Mouse (Mus musculus): ENCODE results near the gene Fam102a. TPM values are rescaled to one million over a fixed set of nuclear protein-coding genes. Genes with fewer than 3 reads are reported as not detected.
"Not testable (repeated sequence)": the region's sequence is repeated elsewhere in the genome, so short reads cannot be mapped to it uniquely, and the experiment has no call there.

Fam102a gene
- 5.4 and 5.7 TPM in 2 replicates for polyA plus RNA-seq (2015; fragmentation: Nextera tagmentation; extraction: Ambion mirVana)

DNA sequence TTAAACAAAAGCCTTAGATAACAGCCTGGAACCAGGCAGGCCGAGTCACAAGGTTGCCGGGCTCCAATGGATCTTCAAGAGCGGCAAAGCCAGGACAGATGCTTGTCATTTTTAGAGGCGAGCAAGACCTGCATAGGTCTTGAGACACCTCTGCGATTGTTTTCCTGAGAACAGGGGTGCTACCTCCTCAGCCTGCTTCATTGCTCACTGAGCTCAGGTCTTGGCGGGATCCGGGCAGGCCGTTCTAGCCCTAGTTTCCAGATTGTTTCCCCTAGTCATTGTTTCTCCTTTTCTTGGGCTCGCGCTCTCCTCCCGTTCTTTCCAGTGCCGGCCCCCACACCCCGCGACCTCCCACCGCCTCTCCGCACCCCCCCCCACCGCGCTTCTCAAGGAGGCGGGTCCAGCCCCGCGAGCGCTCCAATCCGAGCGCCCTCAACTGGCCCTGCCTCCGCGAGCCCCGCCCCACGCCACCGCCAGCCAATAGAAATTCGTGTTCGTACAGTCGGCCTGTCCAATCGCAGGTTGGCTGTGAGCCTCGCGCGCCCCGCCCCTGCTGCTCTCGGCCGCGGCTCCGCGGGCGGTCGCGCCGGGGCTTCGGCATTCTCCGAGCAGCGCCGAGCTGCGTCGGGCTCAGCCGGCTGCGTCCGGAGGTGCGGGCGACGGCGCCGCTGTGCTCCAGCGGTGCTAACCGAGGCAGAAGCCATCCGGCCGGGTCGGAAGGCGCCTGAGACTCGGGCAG is at the start of gene Fam102a:
Gene Fam102a (plus strand): TSS at position 600 of the 739 bp plus-strand sequence.
- Histone ChIP-seq H3K27me3 (replicated peaks) (no peaks in the 10 kb centered on the region), H3K4me3 (peak within 1 kb of the TSS; percentile 95), H3K4me2 (peak within 1 kb of the TSS; percentile 88), H3K9me3 (no peaks in the 10 kb centered on the region), H3K4me1 (peaks cover 53% of the 10 kb centered on the region), H3K36me3 (no peaks in the 10 kb centered on the region), H3K27ac (replicated peaks) (peak within 1 kb of the TSS; percentile 95), H3K9ac (peak within 1 kb of the TSS; percentile 96)
- ATAC-seq (ENCODE audit: extremely low read depth, insufficient number of reproducible peaks, low FRiP score, low TSS enrichment) = peak; percentile 90
- WGBS = under 1% methylated on average over 64 of the region's 67 CpGs

DNA sequence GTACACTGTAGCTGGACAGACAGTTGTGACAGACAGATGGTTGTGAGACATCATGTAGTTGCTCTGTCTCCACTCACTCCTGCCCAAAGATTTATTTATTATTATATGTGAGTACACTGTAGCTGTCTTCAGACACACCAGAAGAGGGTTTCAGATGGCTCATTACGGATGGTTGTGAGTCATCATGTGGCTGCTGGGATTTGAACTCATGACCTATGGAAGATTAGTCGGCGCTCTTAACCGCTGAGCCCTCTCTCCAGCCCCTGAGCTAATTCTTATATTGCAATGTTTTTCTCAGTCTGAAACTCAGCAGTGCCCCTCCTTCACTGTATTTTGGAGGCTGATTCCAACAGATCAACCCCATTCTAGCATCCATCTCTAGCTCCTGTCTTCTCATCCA is 49.4 kb upstream of the Fam102a start:
- 76% methylated on average over 4 of the region's 4 CpGs for WGBS
- no peak overlapping the region for H3K4me2 ChIP-seq
- no peaks in the 10 kb centered on the region for H3K27me3 ChIP-seq (replicated peaks)
- H3K4me1 ChIP-seq = peaks cover 15% of the 10 kb centered on the region
- H3K27ac ChIP-seq (replicated peaks) = peak overlapping the region; percentile 36; the same call in 1 of the 2 replicates
- H3K9me3 ChIP-seq = no peaks in the 10 kb centered on the region
- H3K4me3 ChIP-seq = no peak overlapping the region
- no peaks in the 10 kb centered on the region for H3K36me3 ChIP-seq
- peak overlapping the region; percentile 59 for H3K9ac ChIP-seq
- ATAC-seq (ENCODE audit: extremely low read depth, insufficient number of reproducible peaks, low FRiP score, low TSS enrichment) = no peak

- Histone ChIP-seq H3K9ac (peak overlapping the region; percentile 57; the same call in 1 of the 2 replicates), H3K4me3 (no peak overlapping the region)
- no peak for ATAC-seq (ENCODE audit: extremely low read depth, insufficient number of reproducible peaks, low FRiP score, low TSS enrichment)
Observed at GRCm38 (mm10) chr2:32486155-32486554, 49.0 kb upstream of the Fam102a start.

DNA sequence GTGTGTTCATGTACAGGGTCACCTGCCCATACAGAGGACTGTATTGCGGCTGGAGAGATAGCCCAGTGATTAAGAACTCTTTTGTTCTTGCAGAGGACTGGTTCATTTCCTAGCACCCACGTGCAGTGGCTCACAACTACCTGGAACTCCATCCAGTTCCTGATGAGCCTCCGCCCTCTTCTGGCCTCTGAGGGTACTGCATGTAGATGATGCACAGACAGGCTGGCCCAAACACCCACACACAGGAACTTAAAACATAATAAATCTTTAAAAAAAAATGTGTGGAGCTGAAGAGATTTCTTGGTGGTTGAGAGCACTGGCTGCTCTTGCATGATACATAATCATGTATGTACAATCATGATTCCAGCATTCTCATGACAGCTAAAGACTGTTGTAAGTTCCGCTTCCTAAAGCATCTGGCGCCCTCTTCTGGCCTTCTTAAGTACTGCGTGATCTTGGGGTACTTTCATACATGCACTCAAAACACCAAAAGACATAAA is 48.0 kb upstream of the Fam102a start:
- no peaks in the 10 kb centered on the region for H3K36me3 ChIP-seq
- 7% methylated on average over 6 of the region's 6 CpGs for WGBS
- peak; percentile 27; the same call in 1 of the 2 replicates for ATAC-seq (ENCODE audit: extremely low read depth, insufficient number of reproducible peaks, low FRiP score, low TSS enrichment)
- 0 out of 2 replicates have a peak overlapping the region, but pooled peaks have one; percentile 1 for H3K9ac ChIP-seq
- H3K4me1 ChIP-seq = peaks cover 15% of the 10 kb centered on the region
- no peak overlapping the region for H3K4me3 ChIP-seq
- H3K27ac ChIP-seq (replicated peaks) = no peak overlapping the region
- no peak overlapping the region for H3K4me2 ChIP-seq
- H3K9me3 ChIP-seq = no peaks in the 10 kb centered on the region
- H3K27me3 ChIP-seq (replicated peaks) = no peaks in the 10 kb centered on the region

More at GRCm38 (mm10) chr2:32486155-32486554, 49.0 kb upstream of the Fam102a start:
- H3K4me2 ChIP-seq = no peak overlapping the region
- H3K27ac ChIP-seq (replicated peaks) = peak overlapping the region; percentile 36; the same call in 1 of the 2 replicates
- no peaks in the 10 kb centered on the region for H3K36me3 ChIP-seq
- H3K4me1 ChIP-seq = peaks cover 15% of the 10 kb centered on the region
- H3K27me3 ChIP-seq (replicated peaks) = no peaks in the 10 kb centered on the region
- WGBS = 49% methylated on average over 9 of the region's 9 CpGs
- no peaks in the 10 kb centered on the region for H3K9me3 ChIP-seq

GRCm38 (mm10) chr2:32488679-32489078 is 46.5 kb upstream of the Fam102a start:
- no peaks in the 10 kb centered on the region for H3K9me3 ChIP-seq
- ATAC-seq (ENCODE audit: extremely low read depth, insufficient number of reproducible peaks, low FRiP score, low TSS enrichment) = no peak
- no peak overlapping the region for H3K4me3 ChIP-seq
- 2% methylated on average over 5 of the region's 5 CpGs for WGBS
- no peaks in the 10 kb centered on the region for H3K36me3 ChIP-seq
- H3K4me2 ChIP-seq = no peak overlapping the region
- H3K27me3 ChIP-seq (replicated peaks) = no peaks in the 10 kb centered on the region
- peaks cover 15% of the 10 kb centered on the region for H3K4me1 ChIP-seq
- H3K27ac ChIP-seq (replicated peaks) = no peak overlapping the region
- no peak overlapping the region; the same call in 1 of the 2 replicates for H3K9ac ChIP-seq

DNA sequence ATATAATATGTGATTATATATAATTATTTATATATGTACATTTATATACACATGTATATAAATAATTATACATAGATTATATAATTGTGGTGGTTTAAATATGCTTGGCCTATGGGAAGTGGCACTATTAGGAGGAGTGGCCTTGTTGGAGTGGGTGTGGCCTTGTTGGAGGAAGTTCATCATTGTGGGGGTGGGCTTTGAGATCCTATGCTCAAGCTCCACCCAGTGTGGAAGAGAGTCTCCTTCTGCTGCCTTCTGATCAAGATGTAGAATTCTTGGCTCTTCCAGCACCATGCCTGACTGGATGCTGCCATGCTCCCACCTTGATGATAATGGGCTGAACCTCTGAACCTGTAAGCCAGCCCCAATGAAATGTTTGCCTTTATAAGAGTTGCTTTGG is 44.4 kb upstream of the Fam102a start:
- peaks cover 20% of the 10 kb centered on the region for H3K4me1 ChIP-seq
- H3K4me2 ChIP-seq; H3K9ac ChIP-seq; H3K27ac ChIP-seq (replicated peaks); H3K4me3 ChIP-seq; ATAC-seq (ENCODE audit: extremely low read depth, insufficient number of reproducible peaks, low FRiP score, low TSS enrichment); H3K9me3 ChIP-seq; H3K27me3 ChIP-seq (replicated peaks); H3K36me3 ChIP-seq: not testable (repeated sequence)

DNA sequence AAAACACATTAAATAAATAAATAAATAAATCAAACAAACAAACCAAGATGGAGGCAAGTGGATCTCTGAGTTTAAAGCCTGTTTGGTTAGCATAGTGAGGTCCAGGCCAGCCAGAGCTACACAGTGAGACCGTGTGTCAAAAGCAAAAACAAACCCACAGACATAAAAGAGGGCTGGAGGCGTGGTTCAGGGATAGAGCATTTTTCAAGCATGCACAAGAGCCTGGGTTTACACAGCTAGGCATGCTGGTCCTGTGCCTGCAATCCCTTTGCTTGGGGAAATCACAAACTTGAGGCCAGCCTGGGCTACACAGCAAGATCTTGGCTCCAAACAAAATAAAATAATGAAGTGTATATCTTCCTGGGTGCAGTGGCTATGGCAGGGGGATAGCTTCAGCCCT is 42.5 kb upstream of the Fam102a start:
- no peak overlapping the region for H3K4me3 ChIP-seq
- H3K4me2 ChIP-seq = no peak overlapping the region
- no peak overlapping the region for H3K27ac ChIP-seq (replicated peaks)
- H3K9me3 ChIP-seq = no peaks in the 10 kb centered on the region
- WGBS = 74% methylated on average over 2 of the region's 2 CpGs
- H3K27me3 ChIP-seq (replicated peaks) = no peaks in the 10 kb centered on the region
- no peak for ATAC-seq (ENCODE audit: extremely low read depth, insufficient number of reproducible peaks, low FRiP score, low TSS enrichment)
- no peaks in the 10 kb centered on the region for H3K36me3 ChIP-seq
- no peak overlapping the region for H3K9ac ChIP-seq
- peaks cover 7% of the 10 kb centered on the region; the same call in 1 of the 2 replicates for H3K4me1 ChIP-seq

- WGBS = 59% methylated on average over 12 of the region's 12 CpGs
- Histone ChIP-seq H3K36me3 (no peaks in the 10 kb centered on the region), H3K9ac (no peak overlapping the region), H3K9me3 (peaks cover under 1% of the 10 kb centered on the region; the same call in 1 of the 2 replicates), H3K4me2 (no peak overlapping the region), H3K4me3 (no peak overlapping the region), H3K4me1 (peaks cover 7% of the 10 kb centered on the region; the same call in 1 of the 2 replicates), H3K27me3 (replicated peaks) (no peaks in the 10 kb centered on the region), H3K27ac (replicated peaks) (no peak overlapping the region)
- no peak for ATAC-seq (ENCODE audit: extremely low read depth, insufficient number of reproducible peaks, low FRiP score, low TSS enrichment)
Observed at GRCm38 (mm10) chr2:32493301-32493701, 41.8 kb upstream of the Fam102a start.

DNA sequence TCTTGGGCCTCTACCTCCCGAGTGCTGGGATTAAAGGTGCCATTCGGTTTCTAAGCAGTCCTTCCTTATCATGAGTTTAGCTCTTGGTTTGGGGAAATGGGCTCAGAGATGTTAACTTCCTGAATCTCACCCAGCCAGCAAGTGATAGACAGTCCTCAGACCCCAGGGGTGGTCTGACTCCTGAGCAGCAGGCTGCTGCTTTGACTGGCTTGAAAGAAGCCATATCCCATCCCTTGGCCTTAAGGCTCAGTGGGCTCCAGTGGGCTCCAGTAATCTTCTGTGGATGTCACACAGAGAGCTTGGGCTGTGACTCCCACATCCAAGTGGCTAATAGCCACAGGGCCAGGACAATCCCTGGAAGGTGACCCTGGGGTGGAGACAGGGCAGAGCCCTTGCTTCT is 40.6 kb upstream of the Fam102a start:
- Histone ChIP-seq H3K27ac (replicated peaks) (peak overlapping the region; percentile 8; the same call in 1 of the 2 replicates), H3K36me3 (no peaks in the 10 kb centered on the region)

GRCm38 (mm10) chr2:32495185-32495726 is 39.9 kb upstream of the Fam102a start:
- Histone ChIP-seq H3K4me3 (no peak overlapping the region), H3K27ac (replicated peaks) (peak overlapping the region; percentile 8; the same call in 1 of the 2 replicates), H3K9me3 (peaks cover 8% of the 10 kb centered on the region), H3K36me3 (no peaks in the 10 kb centered on the region), H3K4me1 (peaks cover 7% of the 10 kb centered on the region; the same call in 1 of the 2 replicates), H3K9ac (no peak overlapping the region), H3K27me3 (replicated peaks) (no peaks in the 10 kb centered on the region), H3K4me2 (0 out of 2 replicates have a peak overlapping the region, but pooled peaks have one; percentile 4)
- ATAC-seq (ENCODE audit: extremely low read depth, insufficient number of reproducible peaks, low FRiP score, low TSS enrichment) = no peak
- 55% methylated on average over 20 of the region's 20 CpGs for WGBS

More for the DNA sequence above, 40.6 kb upstream of the Fam102a start:
- Histone ChIP-seq H3K27me3 (replicated peaks) (no peaks in the 10 kb centered on the region), H3K4me2 (no peak overlapping the region), H3K4me1 (peaks cover 7% of the 10 kb centered on the region; the same call in 1 of the 2 replicates), H3K4me3 (no peak overlapping the region), H3K9me3 (peaks cover 8% of the 10 kb centered on the region), H3K9ac (no peak overlapping the region)
- ATAC-seq (ENCODE audit: extremely low read depth, insufficient number of reproducible peaks, low FRiP score, low TSS enrichment) = no peak
- WGBS = 33% methylated on average over 2 of the region's 2 CpGs

- H3K27ac ChIP-seq (replicated peaks) = no peak overlapping the region
- H3K9me3 ChIP-seq = peaks cover 8% of the 10 kb centered on the region
- ATAC-seq (ENCODE audit: extremely low read depth, insufficient number of reproducible peaks, low FRiP score, low TSS enrichment) = no peak
- no peaks in the 10 kb centered on the region for H3K27me3 ChIP-seq (replicated peaks)
- no peak overlapping the region for H3K4me3 ChIP-seq
- WGBS = 36% methylated on average over 5 of the region's 5 CpGs
- no peaks in the 10 kb centered on the region for H3K36me3 ChIP-seq
- H3K9ac ChIP-seq = no peak overlapping the region
- H3K4me2 ChIP-seq = no peak overlapping the region
- H3K4me1 ChIP-seq = peaks cover 7% of the 10 kb centered on the region; the same call in 1 of the 2 replicates
Observed at GRCm38 (mm10) chr2:32496190-32496589, 38.9 kb upstream of the Fam102a start.

All from heart, embryonic 13.5 days (tissue).